Mouse (Mus musculus) cortical plate, adult 2 months (tissue): Measurements from ENCODE around the gene Higd2a. TPM values are rescaled to one million over a fixed set of nuclear protein-coding genes. Genes with fewer than 3 reads are reported as not detected.
A peak's percentile ranks its signal among the peaks of the same experiment; 100 is the strongest.
"Not testable (repeated sequence)": the region's sequence is repeated elsewhere in the genome, so short reads cannot be mapped to it uniquely, and the experiment has no call there.

Experiments used
- H3K27ac ChIP-seq: fragments of 200-500 bp; 2 replicates; pipeline ENCODE4 v1.5.1; 2012; ENCODE audit warnings: low read length, control low read depth, inconsistent platforms; ENCODE audit not compliant: insufficient read depth
- H3K4me1 ChIP-seq: fragments of 200-500 bp; 2 replicates; pipeline ENCODE4 v1.6.1; 2011; ENCODE audit warnings: low read length; ENCODE audit not compliant: control insufficient read depth, insufficient read depth
- H3K4me3 ChIP-seq: fragments of 200-500 bp; 2 replicates; pipeline ENCODE4 v1.5.1; 2011; ENCODE audit warnings: mild to moderate bottlenecking, low read length, control low read depth; ENCODE audit not compliant: insufficient read depth
- CTCF ChIP-seq: fragments of 200-500 bp; IDR thresholded peaks from 2 replicates; pipeline ENCODE4 v1.5.1; 2011; ENCODE audit warnings: mild to moderate bottlenecking, control low read depth, low read length; ENCODE audit not compliant: insufficient read depth; ENCODE audit errors: extremely low read depth
- POLR2A ChIP-seq: fragments of 200-500 bp; IDR thresholded peaks from 2 replicates; pipeline ENCODE4 v1.6.1; 2011; ENCODE audit warnings: mild to moderate bottlenecking, low read length, control low read depth; ENCODE audit not compliant: insufficient read depth; ENCODE audit errors: extremely low read depth
- polyA plus RNA-seq: library from polyadenylated mRNA; depleted of rRNA; stranded (reverse); fragments of >200 nt; gene quantifications from 2 replicates; pipeline ENCODE4 v1.2.3, GENCODE M21; 2012; rRNA removed

The Higd2a gene
- polyA plus RNA-seq, 1 experiment, result 245 TPM

- peaks cover 2% of the 10 kb centered on the region; the same call in 1 of the 2 replicates for H3K4me1 ChIP-seq
- TF ChIP-seq CTCF, result no peak
- 0 out of 2 replicates have a peak, but pooled peaks have one; percentile 54 for TF ChIP-seq POLR2A
Measured at GRCm38 (mm10) chr13:54610972-54611754, 21.2 kb downstream of the Higd2a start, which contains the start of gene Cltb. Gene Cltb, minus strand, starts transcription at chr13:54611344.

GRCm38 (mm10) chr13:54613141-54613540 is 23.1 kb downstream of the Higd2a start:
- H3K27ac ChIP-seq, H3K4me1 ChIP-seq, H3K4me3 ChIP-seq: not testable (repeated sequence)

More at GRCm38 (mm10) chr13:54610972-54611754, 21.2 kb downstream of the Higd2a start, which contains the start of gene Cltb:
- peak within 1 kb of the TSS; percentile 77 for H3K4me3 ChIP-seq
- H3K27ac ChIP-seq, result peak within 1 kb of the TSS; percentile 95

GRCm38 (mm10) chr13:54616307-54616706 is 26.3 kb downstream of the Higd2a start:
- Histone ChIP-seq H3K4me3 (no peak overlapping the region), H3K27ac (no peak overlapping the region), H3K4me1 (no peaks in the 10 kb centered on the region)
- TF ChIP-seq CTCF (no peak), POLR2A (no peak)

- Histone ChIP-seq H3K27ac (no peak overlapping the region), H3K4me3 (no peak overlapping the region), H3K4me1 (no peaks in the 10 kb centered on the region)
- TF ChIP-seq CTCF (no peak), POLR2A (no peak)
Measured at GRCm38 (mm10) chr13:54616998-54617397, 27.0 kb downstream of the Higd2a start.

GRCm38 (mm10) chr13:54621155-54621932 is 31.3 kb downstream of the Higd2a start, which contains the start of gene Faf2:
Gene Faf2, plus strand, starts transcription at chr13:54621784.
- H3K27ac ChIP-seq, result peak within 1 kb of the TSS; percentile 70
- peaks cover 4% of the 10 kb centered on the region for H3K4me1 ChIP-seq
- peak; percentile 79; the same call in 1 of the 2 replicates for TF ChIP-seq POLR2A
- peak; percentile 76 for TF ChIP-seq CTCF
- H3K4me3 ChIP-seq, result peak within 1 kb of the TSS; percentile 90

GRCm38 (mm10) chr13:54621960-54622521 is 32.0 kb downstream of the Higd2a start:
- H3K4me3 ChIP-seq, result peak overlapping the region; percentile 90
- TF ChIP-seq CTCF (no peak), POLR2A (no peak)
- H3K27ac ChIP-seq, result peak overlapping the region; percentile 70
- H3K4me1 ChIP-seq, result peaks cover 4% of the 10 kb centered on the region

GRCm38 (mm10) chr13:54629128-54629527 is 39.1 kb downstream of the Higd2a start:
- TF ChIP-seq CTCF (no peak), POLR2A (no peak)
- Histone ChIP-seq H3K4me1 (no peaks in the 10 kb centered on the region; the same call in 1 of the 2 replicates), H3K27ac (no peak overlapping the region), H3K4me3 (no peak overlapping the region)

- TF ChIP-seq CTCF, result no peak
- no peak for TF ChIP-seq POLR2A
- no peaks in the 10 kb centered on the region for H3K4me1 ChIP-seq
- no peak overlapping the region for H3K27ac ChIP-seq
- no peak overlapping the region for H3K4me3 ChIP-seq
Measured at GRCm38 (mm10) chr13:54632731-54633277, 42.8 kb downstream of the Higd2a start.

- H3K27ac ChIP-seq, result no peak overlapping the region
- no peak overlapping the region for H3K4me3 ChIP-seq
- no peak for TF ChIP-seq POLR2A
- no peak for TF ChIP-seq CTCF
- H3K4me1 ChIP-seq, result no peaks in the 10 kb centered on the region
Measured at GRCm38 (mm10) chr13:54635011-54635410, 45.0 kb downstream of the Higd2a start.

Other genes with a start within 250 kb of the Higd2a start
- gene Cplx2, start 218.9 kb upstream of the Higd2a start, polyA plus RNA-seq, result 496 and 516 TPM in 2 replicates
- 24.5 and 24.7 TPM in 2 replicates for gene Thoc3, start 121.4 kb upstream of the Higd2a start, polyA plus RNA-seq
- 18.8 and 19.7 TPM in 2 replicates for gene Simc1, start 86.4 kb upstream of the Higd2a start, polyA plus RNA-seq
- gene 4833439L19Rik, start 24.8 kb upstream of the Higd2a start, polyA plus RNA-seq, result 173 and 181 TPM in 2 replicates
- 20.1 and 20.4 TPM in 2 replicates for gene Arl10, start 15.2 kb upstream of the Higd2a start, polyA plus RNA-seq
- 25.4 and 26.0 TPM in 2 replicates for gene Nop16, start 117 bp upstream of the Higd2a start, polyA plus RNA-seq
- gene Cltb, start 21.1 kb downstream of the Higd2a start, polyA plus RNA-seq, result 284 and 289 TPM in 2 replicates
- gene Faf2, start 31.6 kb downstream of the Higd2a start, polyA plus RNA-seq, result 30.7 and 34.6 TPM in 2 replicates
- 129 and 131 TPM in 2 replicates for gene Rnf44, start 103.7 kb downstream of the Higd2a start, polyA plus RNA-seq
- 0.25 and 0.29 TPM in 2 replicates for gene Cdhr2, start 111.3 kb downstream of the Higd2a start, polyA plus RNA-seq
- 57.2 and 62.1 TPM in 2 replicates for gene Gprin1, start 159.7 kb downstream of the Higd2a start, polyA plus RNA-seq
- 734 and 773 TPM in 2 replicates for gene Sncb, start 176.4 kb downstream of the Higd2a start, polyA plus RNA-seq
- not detected in 2 replicates for gene Eif4e1b, start 193.8 kb downstream of the Higd2a start, polyA plus RNA-seq
- gene Tspan17, start 199.2 kb downstream of the Higd2a start, polyA plus RNA-seq, result 75.7 and 78.9 TPM in 2 replicates